Mouse (Mus musculus): ENCODE results near the gene Mylpf.

DNA sequence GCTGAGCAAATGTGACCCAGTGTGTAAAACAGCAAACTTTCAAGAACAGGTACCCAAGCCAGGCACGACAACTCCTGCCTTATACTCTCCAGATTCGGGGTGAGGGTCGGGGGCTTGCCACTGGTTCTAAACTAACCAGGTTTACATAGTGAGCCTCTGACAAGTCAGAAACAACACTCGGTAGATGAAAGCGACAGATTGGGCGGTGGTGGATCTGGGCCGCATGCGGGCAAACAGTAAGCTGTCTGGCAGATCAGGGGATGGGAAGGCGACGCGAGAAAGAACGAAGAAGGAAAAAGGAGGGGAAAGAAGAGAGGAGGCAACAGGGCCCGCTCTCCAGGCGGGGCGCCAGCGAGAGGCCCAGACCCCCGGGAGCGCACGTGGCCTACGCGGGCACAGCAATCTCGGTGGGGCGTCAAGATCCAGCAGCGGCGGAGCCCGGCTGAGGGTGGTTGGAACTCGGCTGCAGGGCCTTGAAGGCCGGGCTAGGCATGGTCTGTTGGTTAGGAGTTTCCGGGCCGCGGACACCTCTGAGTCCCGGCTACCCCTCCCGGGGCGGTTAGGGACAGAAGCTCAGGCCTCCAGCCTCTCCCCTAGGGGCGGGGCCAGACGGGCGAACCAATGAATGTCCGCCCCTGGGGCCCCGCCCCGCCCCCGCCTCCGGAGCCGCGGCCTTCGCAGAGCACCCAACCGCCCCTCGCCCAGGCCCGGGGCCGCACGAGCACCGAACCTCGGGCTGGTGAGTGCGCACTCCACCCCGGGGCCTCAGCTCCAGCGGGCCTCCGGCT, 35.4 kb downstream of the Mylpf start, which contains the start of gene Zfp771:
- peak; percentile 9; the same call in 1 of the 2 replicates for TF ChIP-seq CTCF (IDR thresholded peaks at IDR 0.05; ENCODE audit: borderline replicate concordance, extremely low read depth, insufficient read depth, insufficient read length)
- TF ChIP-seq POLR2A (IDR thresholded peaks at IDR 0.05; ENCODE audit: borderline replicate concordance, extremely low read depth, insufficient read depth, insufficient read length, poor library complexity, severe bottlenecking) = peak; percentile 87; the same call in 1 of the 2 replicates

Data from brain, embryonic 14.5 days (tissue).